In the genomic region with DNA sequence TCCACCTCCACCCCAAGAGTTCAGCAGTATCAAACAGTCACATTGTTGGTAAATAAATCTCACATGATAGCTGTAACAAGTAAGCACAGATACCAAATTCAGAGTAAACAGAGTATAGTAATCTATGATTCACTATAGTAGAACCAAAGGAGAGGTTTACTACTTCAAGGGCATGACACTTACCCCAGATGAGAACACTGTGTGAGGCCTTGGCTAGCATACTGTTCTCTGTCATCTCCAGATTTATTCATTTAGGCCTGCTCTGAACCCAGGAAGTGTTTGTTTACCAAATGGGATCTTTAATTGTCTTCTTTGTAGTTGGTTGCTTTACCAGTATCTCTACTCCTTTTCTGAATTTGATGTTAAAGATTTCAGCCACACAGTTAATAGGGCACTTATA, we compare ENCODE assay signal across 24 mouse cellular contexts.
DNase-seq lines count a peak whose midpoint lies in the region; ATAC-seq and TF ChIP-seq lines count a peak whose summit lies in the region.
"Had no signal": no experiment of that assay in that cellular context is flagged by ENCODE, and none has a peak within 500 bp of the region (broad histone marks: within the 10 kb centered on the region; RNA-seq: fewer than 3 reads in every experiment).

No protein-coding gene starts in this region.

- H3K9ac ChIP-seq in intestine, postnatal 0 days (ENCODE audit: low read depth, low read length): no peak overlapping the region
- no peak overlapping the region for H3K9ac ChIP-seq in intestine, embryonic 16.5 days (ENCODE audit: low read depth, low read length)
- no peak overlapping the region for H3K9ac ChIP-seq in liver, adult 2 months (ENCODE audit: low read depth, low read length)
- H3K9ac ChIP-seq in liver, postnatal 0 days (replicated peaks): no peak overlapping the region
- no peak overlapping the region for H3K9ac ChIP-seq in stomach, postnatal 0 days (ENCODE audit: low read length)
- H3K9ac ChIP-seq: embryonic facial prominence, embryonic 12.5 days; forebrain, embryonic 13.5 days; forebrain, embryonic 15.5 days; forebrain, postnatal 0 days had no signal

- H3K4me1 ChIP-seq in intestine, postnatal 0 days (replicated peaks; ENCODE audit: control insufficient read depth, insufficient read depth, low read length): no peaks in the 10 kb centered on the region; the same call in 1 of the 2 replicates
- no peaks in the 10 kb centered on the region for H3K4me1 ChIP-seq in intestine, embryonic 16.5 days (ENCODE audit: control insufficient read depth, insufficient read depth, low read length)
- H3K4me1 ChIP-seq in liver, adult 2 months (ENCODE audit: control insufficient read depth, insufficient read depth, low read length): no peaks in the 10 kb centered on the region; the same call in 1 of the 2 replicates
- no peaks in the 10 kb centered on the region for H3K4me1 ChIP-seq in liver, postnatal 0 days (ENCODE audit: insufficient read depth)
- H3K4me1 ChIP-seq in stomach, postnatal 0 days (replicated peaks; ENCODE audit: control insufficient read depth, insufficient read depth): no peaks in the 10 kb centered on the region
- H3K4me1 ChIP-seq: embryonic facial prominence, embryonic 10.5 days; embryonic facial prominence, embryonic 12.5 days; forebrain, embryonic 13.5 days; forebrain, embryonic 15.5 days had no signal

- no peak overlapping the region for H3K4me3 ChIP-seq in intestine, postnatal 0 days (ENCODE audit: low read depth, low read length)
- no peak overlapping the region for H3K4me3 ChIP-seq in intestine, embryonic 16.5 days (ENCODE audit: low read length)
- H3K4me3 ChIP-seq in liver, adult 2 months (ENCODE audit: insufficient read depth, low read depth, low read length): no peak overlapping the region
- H3K4me3 ChIP-seq in liver, postnatal 0 days (ENCODE audit: low read depth, low read length): no peak overlapping the region
- no peak overlapping the region for H3K4me3 ChIP-seq in stomach, postnatal 0 days (ENCODE audit: low read depth, low read length)
- H3K4me3 ChIP-seq: embryonic facial prominence, embryonic 10.5 days; embryonic facial prominence, embryonic 12.5 days; forebrain, embryonic 13.5 days; forebrain, embryonic 15.5 days had no signal

- DNase-seq in adrenal gland, adult (ENCODE audit: inconsistent age in 2 of 2, low spot score in 1 of 2): peak; percentile 9 to 53
- DNase-seq in adrenal gland, postnatal 10 days: no peak
- DNase-seq in liver, adult 2 months (ENCODE audit: extremely low read depth, low read depth, low spot score): peak; percentile 22
- DNase-seq in liver, postnatal 0 days: no peak
- no peak for DNase-seq in stomach, postnatal 0 days (ENCODE audit: low spot score)
- DNase-seq: adrenal gland, adult 8-10 months; B cell, adult 2 months; cerebellum, adult 11-12 months; cerebellum, adult 2 months; cerebellum, adult 9-10 months; cerebellum, postnatal 10 days; cerebellum, postnatal 25 days; forebrain, postnatal 0 days had no signal

- H3K79me2 ChIP-seq in liver, adult 2 months (ENCODE audit: control insufficient read depth, insufficient read depth, low read length): no peaks in the 10 kb centered on the region

- no peak for TF ChIP-seq EP300 in liver, postnatal 0 days (IDR thresholded peaks at IDR 0.05; ENCODE audit: low read depth)
- TF ChIP-seq EP300 in stomach, postnatal 0 days (optimal IDR thresholded peaks at IDR 0.05): no peak

- TF ChIP-seq CTCF in intestine, postnatal 0 days (IDR thresholded peaks at IDR 0.05; ENCODE audit: low read depth): no peak
- no peak for TF ChIP-seq CTCF in liver, adult 2 months (IDR thresholded peaks at IDR 0.05; ENCODE audit: low read depth, low read length)
- TF ChIP-seq CTCF in liver, postnatal 0 days (IDR thresholded peaks at IDR 0.05; ENCODE audit: low read depth): no peak
- TF ChIP-seq CTCF in stomach, postnatal 0 days (IDR thresholded peaks at IDR 0.05; ENCODE audit: low read depth): no peak

- no peak for TF ChIP-seq POLR2A in liver, adult 2 months (IDR thresholded peaks at IDR 0.05; ENCODE audit: extremely low read depth, insufficient read depth, low read length)

- H3K36me3 ChIP-seq in intestine, postnatal 0 days (ENCODE audit: control insufficient read depth, insufficient read depth): no peaks in the 10 kb centered on the region
- H3K36me3 ChIP-seq in intestine, embryonic 16.5 days (ENCODE audit: control insufficient read depth, insufficient read depth, low read length): no peaks in the 10 kb centered on the region
- no peaks in the 10 kb centered on the region for H3K36me3 ChIP-seq in liver, adult 2 months (ENCODE audit: control insufficient read depth, insufficient read depth, low read length)
- no peaks in the 10 kb centered on the region for H3K36me3 ChIP-seq in liver, postnatal 0 days (replicated peaks; ENCODE audit: insufficient read depth, low read length)
- no peaks in the 10 kb centered on the region for H3K36me3 ChIP-seq in stomach, postnatal 0 days (ENCODE audit: control insufficient read depth, insufficient read depth, low read length)
- H3K36me3 ChIP-seq: embryonic facial prominence, embryonic 10.5 days; embryonic facial prominence, embryonic 12.5 days; forebrain, embryonic 15.5 days; G1E had no signal

- ATAC-seq in intestine, postnatal 0 days: no peak
- no peak for ATAC-seq in intestine, embryonic 16.5 days
- ATAC-seq in liver, postnatal 0 days: no peak
- peak; percentile 85 for ATAC-seq in stomach, postnatal 0 days (ENCODE audit: low FRiP score, low TSS enrichment)
- ATAC-seq: activated CD4-positive, CD25-positive, alpha-beta regulatory T cell, adult 4 months; CD4-positive, CD25-positive, alpha-beta regulatory T cell, adult 4 months; forebrain, embryonic 13.5 days; forebrain, embryonic 15.5 days; forebrain, postnatal 0 days; Patski had no signal

- H3K9me3 ChIP-seq in intestine, postnatal 0 days (ENCODE audit: control insufficient read depth): no peaks in the 10 kb centered on the region
- H3K9me3 ChIP-seq in intestine, embryonic 16.5 days (ENCODE audit: control insufficient read depth, low read length): no peaks in the 10 kb centered on the region
- no peaks in the 10 kb centered on the region for H3K9me3 ChIP-seq in liver, postnatal 0 days (ENCODE audit: low read length)
- no peaks in the 10 kb centered on the region for H3K9me3 ChIP-seq in stomach, postnatal 0 days (ENCODE audit: control insufficient read depth, low read length)
- H3K9me3 ChIP-seq: embryonic facial prominence, embryonic 10.5 days; embryonic facial prominence, embryonic 12.5 days; forebrain, embryonic 13.5 days; forebrain, embryonic 15.5 days; G1E had no signal

- no peak overlapping the region for H3K4me2 ChIP-seq in intestine, postnatal 0 days (replicated peaks; ENCODE audit: low read depth)
- H3K4me2 ChIP-seq in intestine, embryonic 16.5 days (ENCODE audit: low read depth, low read length): no peak overlapping the region
- no peak overlapping the region for H3K4me2 ChIP-seq in liver, postnatal 0 days (ENCODE audit: low read depth, low read length)
- no peak overlapping the region for H3K4me2 ChIP-seq in stomach, postnatal 0 days (replicated peaks; ENCODE audit: low read depth)
- H3K4me2 ChIP-seq: embryonic facial prominence, embryonic 12.5 days; forebrain, embryonic 13.5 days; forebrain, embryonic 15.5 days had no signal

- H3K27me3 ChIP-seq in intestine, postnatal 0 days (replicated peaks; ENCODE audit: control insufficient read depth, insufficient read depth, low read length): no peaks in the 10 kb centered on the region
- no peaks in the 10 kb centered on the region for H3K27me3 ChIP-seq in intestine, embryonic 16.5 days (replicated peaks; ENCODE audit: control insufficient read depth, insufficient read depth, low read length)
- no peaks in the 10 kb centered on the region for H3K27me3 ChIP-seq in liver, adult 2 months (ENCODE audit: control insufficient read depth, insufficient read depth, low read length)
- H3K27me3 ChIP-seq in liver, postnatal 0 days (ENCODE audit: insufficient read depth, low read length): no peaks in the 10 kb centered on the region
- no peaks in the 10 kb centered on the region for H3K27me3 ChIP-seq in stomach, postnatal 0 days (ENCODE audit: control insufficient read depth, insufficient read depth, low read length)
- H3K27me3 ChIP-seq: CH12.LX; embryonic facial prominence, embryonic 12.5 days; forebrain, embryonic 13.5 days; forebrain, embryonic 15.5 days had no signal

- H3K27ac ChIP-seq in intestine, postnatal 0 days (ENCODE audit: low read depth, low read length): peak overlapping the region; percentile 57
- no peak overlapping the region for H3K27ac ChIP-seq in intestine, embryonic 16.5 days (ENCODE audit: low read length)
- no peak overlapping the region for H3K27ac ChIP-seq in liver, adult 2 months (replicated peaks; ENCODE audit: insufficient read depth, low read depth, low read length)
- no peak overlapping the region for H3K27ac ChIP-seq in liver, postnatal 0 days (ENCODE audit: low read depth)
- no peak overlapping the region for H3K27ac ChIP-seq in stomach, postnatal 0 days (replicated peaks)
- H3K27ac ChIP-seq: embryonic facial prominence, embryonic 10.5 days; embryonic facial prominence, embryonic 12.5 days; forebrain, embryonic 13.5 days; forebrain, embryonic 15.5 days had no signal

Comparison
In these comparisons a context has a peak if more than half of its experiments do, and no peak if none do; other contexts are left out.
1. DNase-seq: peak in adrenal gland, adult (2 of 2) and liver, adult 2 months (single experiment); none in adrenal gland, postnatal 10 days (single experiment), liver, postnatal 0 days (single experiment) and stomach, postnatal 0 days (single experiment).